Mouse (Mus musculus) telencephalon, adult 2 months (tissue): ENCODE measurements around the gene Actr5.

Experiments
- DNase-seq: peaks from one replicate; pipeline ENCODE4 v3.0.0-alpha.2; 2011; ENCODE audit warnings: low read depth, low spot score

Actr5 gene

GRCm38 (mm10) chr2:158624718-158625222 lies at the start of gene Actr5:
Gene Actr5 (plus strand): TSS chr2:158624888.
- peak; percentile 89 for DNase-seq

GRCm38 (mm10) chr2:158579979-158580378 lies 44.7 kb upstream of the Actr5 start:
- DNase-seq = no peak

- no peak for DNase-seq
These were observed 39.9 kb upstream of the Actr5 start for GRCm38 (mm10) chr2:158584621-158585358.

- no peak for DNase-seq
These were observed 36.0 kb upstream of the Actr5 start for GRCm38 (mm10) chr2:158588524-158589271.

- no peak for DNase-seq
These were observed 34.2 kb upstream of the Actr5 start for GRCm38 (mm10) chr2:158590495-158590894.

GRCm38 (mm10) chr2:158591286-158591685 lies 33.4 kb upstream of the Actr5 start:
- DNase-seq = no peak

- DNase-seq = no peak
These were observed 31.3 kb upstream of the Actr5 start for GRCm38 (mm10) chr2:158593371-158593770.

- no peak for DNase-seq
These were observed 29.6 kb upstream of the Actr5 start for GRCm38 (mm10) chr2:158595103-158595502.

- no peak for DNase-seq
These were observed 29.1 kb upstream of the Actr5 start for GRCm38 (mm10) chr2:158595577-158595976.

- no peak for DNase-seq
These were observed 27.9 kb upstream of the Actr5 start for GRCm38 (mm10) chr2:158596803-158597202.

- DNase-seq = no peak
These were observed 24.2 kb upstream of the Actr5 start for GRCm38 (mm10) chr2:158600517-158600916.

- no peak for DNase-seq
These were observed 23.4 kb upstream of the Actr5 start for GRCm38 (mm10) chr2:158601326-158601725.

- DNase-seq = no peak
These were observed 22.0 kb upstream of the Actr5 start for GRCm38 (mm10) chr2:158602663-158603062.

GRCm38 (mm10) chr2:158606511-158606964 lies 18.1 kb upstream of the Actr5 start:
- DNase-seq = no peak

GRCm38 (mm10) chr2:158609681-158610080 lies 15.0 kb upstream of the Actr5 start:
- DNase-seq = no peak

- DNase-seq = no peak
These were observed 14.0 kb upstream of the Actr5 start, which contains the start of gene Slc32a1 for GRCm38 (mm10) chr2:158610488-158611325. Gene Slc32a1 (plus strand): TSS chr2:158610767.

- no peak for DNase-seq
These were observed 13.4 kb upstream of the Actr5 start for GRCm38 (mm10) chr2:158611326-158611719.

- DNase-seq = no peak
These were observed 12.7 kb upstream of the Actr5 start for GRCm38 (mm10) chr2:158611726-158612670.

- no peak for DNase-seq
These were observed 11.9 kb upstream of the Actr5 start for GRCm38 (mm10) chr2:158612671-158613250.
